9 mouse cellular contexts compared by ENCODE assay signal in the genomic region with DNA sequence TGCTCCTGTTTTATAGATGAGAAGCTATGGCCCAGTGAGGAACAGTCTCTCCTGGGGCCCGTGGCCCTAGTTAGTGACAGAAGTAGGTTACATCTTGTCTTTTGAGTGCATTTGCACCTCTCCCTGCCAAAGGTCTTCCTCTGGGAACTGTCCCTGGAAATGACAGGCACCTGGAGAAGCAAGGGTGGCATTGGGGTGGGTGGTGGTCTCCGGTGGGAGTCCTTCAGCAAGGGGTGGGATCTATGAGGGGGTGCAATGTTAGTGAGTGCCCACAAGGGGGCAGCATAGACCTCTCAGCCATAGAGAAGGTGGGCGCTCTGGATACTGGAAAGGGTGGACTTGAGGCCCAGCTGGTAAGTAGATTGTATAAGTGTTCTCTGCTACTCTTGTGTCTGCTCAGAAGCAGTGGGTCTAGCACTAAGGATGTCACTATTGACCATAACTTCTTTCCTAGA. TPM values are rescaled to one million over a fixed set of nuclear protein-coding genes. Genes with fewer than 3 reads are reported as not detected.
DNase-seq lines count a peak whose midpoint lies in the region; ATAC-seq lines count a peak whose summit lies in the region.
"Had no signal": no experiment of that assay in that cellular context is flagged by ENCODE, and none has a peak within 500 bp of the region (broad histone marks: within the 10 kb centered on the region; RNA-seq: fewer than 3 reads in every experiment).

No protein-coding gene starts in this region.

- H3K4me1 ChIP-seq in hindbrain, embryonic 14.5 days (replicated peaks; ENCODE audit: control insufficient read depth, insufficient read depth, low read length) = peaks cover 13% of the 10 kb centered on the region; the same call in 1 of the 2 replicates
- H3K4me1 ChIP-seq in midbrain, embryonic 12.5 days = peaks cover 26% of the 10 kb centered on the region

- no peaks in the 10 kb centered on the region for H3K27me3 ChIP-seq in hindbrain, embryonic 14.5 days (ENCODE audit: control insufficient read depth, insufficient read depth, low read length)
- no peaks in the 10 kb centered on the region for H3K27me3 ChIP-seq in midbrain, embryonic 12.5 days

- H3K9ac ChIP-seq in hindbrain, embryonic 14.5 days = no peak overlapping the region
- no peak overlapping the region for H3K9ac ChIP-seq in midbrain, embryonic 12.5 days (replicated peaks)

- peaks cover 36% of the 10 kb centered on the region for H3K36me3 ChIP-seq in hindbrain, embryonic 14.5 days (replicated peaks; ENCODE audit: control insufficient read depth, insufficient read depth)
- H3K36me3 ChIP-seq in midbrain, embryonic 12.5 days = peaks cover 45% of the 10 kb centered on the region

- H3K27ac ChIP-seq in hindbrain, embryonic 14.5 days = peak overlapping the region; percentile 74
- peak overlapping the region; percentile 77 for H3K27ac ChIP-seq in midbrain, embryonic 12.5 days (replicated peaks)

- WGBS in hindbrain, embryonic 14.5 days = 52% methylated on average over 3 of the region's 3 CpGs
- 62% methylated on average over 3 of the region's 3 CpGs for WGBS in midbrain, embryonic 12.5 days

- DNase-seq in layer of hippocampus, postnatal 10 days (ENCODE audit: low spot score in 2 of 2) = peak; percentile 69 to 74
- no peak for DNase-seq in layer of hippocampus, adult 9-10 months (ENCODE audit: low spot score)
- peak; percentile 67 for DNase-seq in MEL-GATA-1-ER (ENCODE audit: extremely low read depth, low read depth)
- peak; percentile 74 for DNase-seq in hindbrain, embryonic 14.5 days (ENCODE audit: low spot score)
- DNase-seq in c-Kit-positive CD71-positive TER-119-positive erythroid progenitor cells, embryonic 14.5 days (ENCODE audit: low spot score) = no peak
- no peak for DNase-seq in spleen, postnatal 10 days (ENCODE audit: low spot score in 2 of 2)

- H3K9me3 ChIP-seq in hindbrain, embryonic 14.5 days (ENCODE audit: control insufficient read depth, low read length) = peaks cover 5% of the 10 kb centered on the region; the same call in 1 of the 2 replicates
- H3K9me3 ChIP-seq in midbrain, embryonic 12.5 days = peaks cover 6% of the 10 kb centered on the region; the same call in 1 of the 2 replicates

- ATAC-seq in common myeloid progenitor, adult 5-6 weeks (replicated peaks; ENCODE audit: low read depth, poor library complexity, severe bottlenecking) = peak; percentile 31
- ATAC-seq in hindbrain, embryonic 14.5 days (ENCODE audit: low FRiP score) = peak; percentile 16; the same call in 1 of the 2 replicates
- no peak for ATAC-seq in midbrain, embryonic 12.5 days (ENCODE audit: low FRiP score, low read depth)

- H3K4me3 ChIP-seq in hindbrain, embryonic 14.5 days (replicated peaks; ENCODE audit: low read length) = no peak overlapping the region
- no peak overlapping the region for H3K4me3 ChIP-seq in midbrain, embryonic 12.5 days

- no peak overlapping the region for H3K4me2 ChIP-seq in hindbrain, embryonic 14.5 days (replicated peaks)
- H3K4me2 ChIP-seq in midbrain, embryonic 12.5 days (replicated peaks) = no peak overlapping the region

RNA-seq across cellular contexts. Expression of a gene that starts 29.0 kb away (rescaled TPM):
- under 1 TPM in 1 of 2 experiments, not detected in 1; 0.11 TPM for total RNA-seq in layer of hippocampus, postnatal 10 days (2021)
- not detected in 2 replicates for total RNA-seq in common myeloid progenitor, adult 5-6 weeks (2017)
- 0.07 and 0.12 TPM in 2 replicates for polyA plus RNA-seq in hindbrain, embryonic 14.5 days (2014; fragmentation: Nextera tagmentation; extraction: Ambion mirVana)
- 0.05 and 0.12 TPM in 2 replicates for polyA plus RNA-seq in midbrain, embryonic 12.5 days (2016; fragmentation: Nextera tagmentation; extraction: Ambion mirVana)
- total RNA-seq: gastrocnemius, postnatal 4 days had no signal

RNA-seq across cellular contexts. Expression of a gene that starts 41.1 kb away (rescaled TPM):
- total RNA-seq in layer of hippocampus, postnatal 10 days (2021) = not detected
- not detected in 2 replicates for total RNA-seq in common myeloid progenitor, adult 5-6 weeks (2017)
- not detected in 2 replicates for polyA plus RNA-seq in hindbrain, embryonic 14.5 days (2014; fragmentation: Nextera tagmentation; extraction: Ambion mirVana)
- not detected in 2 replicates for polyA plus RNA-seq in midbrain, embryonic 12.5 days (2016; fragmentation: Nextera tagmentation; extraction: Ambion mirVana)
- total RNA-seq: gastrocnemius, postnatal 4 days had no signal

RNA-seq across cellular contexts. Expression of a gene that starts 48.9 kb away (rescaled TPM):
- 100 to 1,000 TPM; 129 to 136 TPM for total RNA-seq in layer of hippocampus, postnatal 10 days (2021)
- 91.9 and 106 TPM in 2 replicates for total RNA-seq in common myeloid progenitor, adult 5-6 weeks (2017)
- polyA plus RNA-seq in hindbrain, embryonic 14.5 days (2014; fragmentation: Nextera tagmentation; extraction: Ambion mirVana) = 93.8 and 94.1 TPM in 2 replicates
- 113 and 128 TPM in 2 replicates for polyA plus RNA-seq in midbrain, embryonic 12.5 days (2016; fragmentation: Nextera tagmentation; extraction: Ambion mirVana)

Comparison
In these comparisons a context has a peak if more than half of its experiments do, and no peak if none do; other contexts are left out.
1. DNase-seq: peak in layer of hippocampus, postnatal 10 days (2 of 2), MEL-GATA-1-ER (single experiment) and hindbrain, embryonic 14.5 days (single experiment); none in layer of hippocampus, adult 9-10 months (single experiment), c-Kit-positive CD71-positive TER-119-positive erythroid progenitor cells, embryonic 14.5 days (single experiment) and spleen, postnatal 10 days (0 of 2).